Mouse (Mus musculus) midbrain, embryonic 13.5 days (tissue): ENCODE data around the gene Coq2. TPM values are rescaled to one million over a fixed set of nuclear protein-coding genes. Genes with fewer than 3 reads are reported as not detected.

Experiments used
- ATAC-seq: fragments of 200-750 bp; cut with Nextera tagmentation; 2 replicates; pipeline ENCODE4 v1.8.0; 2017; ENCODE audit warnings: mild to moderate bottlenecking, moderate TSS enrichment, moderate library complexity
- H3K27ac ChIP-seq: fragments of 300-500 bp; sonication (generic); 2 replicates; pipeline ENCODE4 v1.5.1; 2015; ENCODE audit warnings: inconsistent platforms, mild to moderate bottlenecking, moderate library complexity
- H3K27me3 ChIP-seq: fragments of 300-500 bp; sonication (generic); 2 replicates; pipeline ENCODE4 v1.6.1; 2015; ENCODE audit warnings: mild to moderate bottlenecking, inconsistent platforms
- H3K36me3 ChIP-seq: fragments of 300-500 bp; sonication (generic); 2 replicates; pipeline ENCODE4 v1.6.1; 2015; ENCODE audit warnings: mild to moderate bottlenecking, inconsistent platforms
- H3K4me1 ChIP-seq: fragments of 300-500 bp; sonication (generic); replicated peaks from 2 replicates; pipeline ENCODE4 v1.6.1; 2015; ENCODE audit warnings: inconsistent platforms
- H3K4me2 ChIP-seq: fragments of 300-500 bp; sonication (generic); replicated peaks from 2 replicates; pipeline ENCODE4 v1.6.1; 2015; ENCODE audit warnings: moderate library complexity, mild to moderate bottlenecking, inconsistent platforms
- H3K4me3 ChIP-seq: fragments of 300-500 bp; sonication (generic); replicated peaks from 2 replicates; pipeline ENCODE4 v1.5.1; 2015; ENCODE audit warnings: mild to moderate bottlenecking, inconsistent platforms
- H3K9ac ChIP-seq: fragments of 300-500 bp; sonication (generic); replicated peaks from 2 replicates; pipeline ENCODE4 v1.6.1; 2015; ENCODE audit warnings: mild to moderate bottlenecking, inconsistent platforms
- H3K9me3 ChIP-seq: fragments of 300-500 bp; sonication (generic); 2 replicates; pipeline ENCODE4 v1.6.1; 2016; ENCODE audit warnings: mild to moderate bottlenecking, inconsistent platforms
- WGBS: fragments of 180-500 bp; shearing (Covaris S2); methylation state at CpG from one replicate; pipeline ENCODE4 v1.1.7; 2015; 5-methylcytosine and 5-hydroxymethylcytosine counted together
- polyA plus RNA-seq: library from polyadenylated mRNA; unstranded; fragments of >200 nt; fragmentation: Nextera tagmentation; extraction: Ambion mirVana; gene quantifications from 2 replicates; pipeline ENCODE4 v1.2.1, GENCODE M21; 2015

Gene Coq2
- polyA plus RNA-seq, 1 experiment from 2014 or later = 47.9 TPM

DNA sequence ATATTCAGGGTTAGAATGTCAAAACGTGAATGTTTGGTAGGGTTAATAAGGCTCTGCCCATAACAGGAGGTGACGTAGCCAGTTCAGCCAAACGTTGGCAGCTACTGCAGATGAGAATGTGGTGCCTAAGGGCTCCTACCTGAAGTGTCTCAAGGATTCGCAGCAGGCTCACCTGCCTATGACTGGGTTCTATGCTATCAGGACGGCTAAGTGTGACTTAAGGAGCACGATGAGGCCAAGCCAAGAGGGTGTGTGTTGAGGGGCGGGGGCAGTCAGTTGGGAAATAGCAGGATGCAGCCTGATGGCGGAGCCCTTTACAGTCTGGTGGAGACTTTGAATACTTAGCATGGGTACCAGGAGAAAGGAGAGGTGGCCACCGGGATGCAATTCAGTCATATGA lies 22.6 kb downstream of the Coq2 start:
- H3K27ac ChIP-seq = no peak overlapping the region
- no peak overlapping the region for H3K9ac ChIP-seq
- no peaks in the 10 kb centered on the region for H3K27me3 ChIP-seq
- H3K9me3 ChIP-seq = no peaks in the 10 kb centered on the region
- H3K4me2 ChIP-seq = no peak overlapping the region
- WGBS = 90% methylated on average over 9 of the region's 9 CpGs
- no peak overlapping the region for H3K4me3 ChIP-seq
- ATAC-seq = no peak
- H3K4me1 ChIP-seq = no peaks in the 10 kb centered on the region
- peaks cover 32% of the 10 kb centered on the region for H3K36me3 ChIP-seq

DNA sequence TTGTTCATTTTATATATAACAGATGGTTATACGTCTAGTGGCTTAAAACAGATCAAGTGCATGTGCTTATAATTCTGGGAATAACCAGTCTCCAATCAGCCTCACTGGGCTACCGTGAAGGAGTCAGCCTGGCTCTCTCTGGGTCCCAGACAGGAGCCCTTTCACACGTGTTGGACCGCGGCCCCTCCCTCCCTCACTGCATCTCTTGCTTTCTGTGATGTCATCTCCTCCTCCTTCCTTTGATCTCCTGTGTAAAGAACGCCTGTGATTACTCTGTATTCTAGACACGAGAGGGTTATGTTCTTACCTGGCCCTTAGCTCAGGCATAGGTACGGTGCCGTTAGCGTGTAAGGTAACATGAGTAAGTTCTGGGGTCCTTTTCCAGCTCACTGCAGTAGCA lies 23.5 kb downstream of the Coq2 start:
- H3K4me3 ChIP-seq = no peak overlapping the region
- H3K27ac ChIP-seq = no peak overlapping the region
- H3K27me3 ChIP-seq = no peaks in the 10 kb centered on the region
- no peaks in the 10 kb centered on the region for H3K9me3 ChIP-seq
- WGBS = 83% methylated on average over 10 of the region's 10 CpGs
- ATAC-seq = no peak
- no peak overlapping the region for H3K4me2 ChIP-seq
- no peaks in the 10 kb centered on the region for H3K4me1 ChIP-seq
- H3K9ac ChIP-seq = no peak overlapping the region
- H3K36me3 ChIP-seq = peaks cover 25% of the 10 kb centered on the region

DNA sequence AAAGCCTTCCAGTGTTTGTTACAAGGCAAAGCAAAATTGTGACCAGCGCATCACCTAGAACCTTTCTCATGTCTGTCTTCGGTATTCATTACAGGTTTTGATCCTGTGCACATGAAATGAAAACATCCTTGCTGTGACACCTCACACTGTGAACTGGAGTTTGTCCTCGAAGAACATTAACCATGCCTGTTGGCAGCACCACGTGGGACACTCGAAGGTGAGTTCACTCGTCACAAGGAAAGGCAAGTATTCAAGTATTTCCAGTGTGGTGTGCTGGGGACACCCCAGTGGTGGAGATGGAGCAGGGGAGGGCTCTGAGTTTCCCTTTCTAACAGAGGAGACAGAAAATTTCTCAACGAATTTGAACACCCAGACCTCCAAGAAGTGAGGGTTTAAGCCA lies 24.0 kb downstream of the Coq2 start:
- Histone ChIP-seq H3K4me3 (no peak overlapping the region), H3K9ac (no peak overlapping the region), H3K4me2 (no peak overlapping the region), H3K27me3 (no peaks in the 10 kb centered on the region), H3K36me3 (peaks cover 21% of the 10 kb centered on the region), H3K4me1 (no peaks in the 10 kb centered on the region), H3K27ac (no peak overlapping the region), H3K9me3 (no peaks in the 10 kb centered on the region)
- no peak for ATAC-seq
- WGBS = 88% methylated on average over 7 of the region's 7 CpGs

DNA sequence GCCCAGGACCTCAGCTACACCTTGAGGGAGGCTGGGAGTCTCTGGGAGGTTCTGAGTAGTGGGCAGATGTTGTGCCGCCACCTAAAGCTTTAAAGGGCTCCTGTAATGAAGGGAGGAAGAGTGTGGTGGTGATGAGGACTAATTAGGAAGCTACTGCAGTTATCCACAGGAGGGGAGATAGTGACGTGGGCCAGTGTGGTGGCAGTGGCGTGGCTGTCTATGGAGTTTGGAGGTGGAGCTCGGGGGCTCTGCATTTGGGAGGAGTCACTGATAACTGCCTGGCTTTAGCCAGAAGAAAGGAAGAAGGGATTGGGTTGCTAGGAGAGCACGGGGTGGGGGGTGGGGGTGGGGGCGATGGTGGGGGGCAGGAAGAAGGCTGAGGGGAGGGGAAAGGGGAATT lies 26.4 kb downstream of the Coq2 start:
- WGBS = 35% methylated on average over 6 of the region's 6 CpGs
- ATAC-seq = no peak
- Histone ChIP-seq H3K27me3 (no peaks in the 10 kb centered on the region), H3K36me3 (0 out of 2 replicates have a peak, but pooled peaks cover under 1% of the 10 kb centered on the region), H3K9me3 (no peaks in the 10 kb centered on the region), H3K4me3 (no peak overlapping the region), H3K27ac (no peak overlapping the region), H3K4me1 (no peaks in the 10 kb centered on the region), H3K9ac (no peak overlapping the region), H3K4me2 (no peak overlapping the region)

DNA sequence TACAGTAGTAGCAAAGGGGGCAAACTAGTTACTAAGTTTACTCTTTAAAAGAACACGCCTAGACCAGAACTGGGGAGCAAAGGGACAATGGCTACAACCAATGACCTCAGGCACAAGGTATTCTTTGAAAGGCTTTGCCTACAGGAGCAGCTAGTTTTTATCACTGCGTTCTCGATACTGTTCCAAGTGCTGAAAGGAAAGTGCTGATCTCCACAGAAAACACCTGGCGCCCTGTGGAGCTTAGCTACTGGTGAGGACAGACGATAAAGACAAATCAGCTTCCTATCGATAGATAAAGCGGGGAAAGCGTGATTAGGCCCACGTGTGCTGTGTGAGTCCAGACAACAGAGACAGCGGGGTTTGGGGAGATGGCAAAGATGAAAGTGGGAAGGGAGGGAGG lies 26.9 kb downstream of the Coq2 start:
- ATAC-seq = no peak
- WGBS = 66% methylated on average over 10 of the region's 10 CpGs
- H3K36me3 ChIP-seq = no peaks in the 10 kb centered on the region
- H3K4me3 ChIP-seq = no peak overlapping the region
- no peak overlapping the region for H3K4me2 ChIP-seq
- H3K9ac ChIP-seq = no peak overlapping the region
- H3K9me3 ChIP-seq = no peaks in the 10 kb centered on the region
- no peaks in the 10 kb centered on the region for H3K4me1 ChIP-seq
- no peak overlapping the region for H3K27ac ChIP-seq
- no peaks in the 10 kb centered on the region for H3K27me3 ChIP-seq

DNA sequence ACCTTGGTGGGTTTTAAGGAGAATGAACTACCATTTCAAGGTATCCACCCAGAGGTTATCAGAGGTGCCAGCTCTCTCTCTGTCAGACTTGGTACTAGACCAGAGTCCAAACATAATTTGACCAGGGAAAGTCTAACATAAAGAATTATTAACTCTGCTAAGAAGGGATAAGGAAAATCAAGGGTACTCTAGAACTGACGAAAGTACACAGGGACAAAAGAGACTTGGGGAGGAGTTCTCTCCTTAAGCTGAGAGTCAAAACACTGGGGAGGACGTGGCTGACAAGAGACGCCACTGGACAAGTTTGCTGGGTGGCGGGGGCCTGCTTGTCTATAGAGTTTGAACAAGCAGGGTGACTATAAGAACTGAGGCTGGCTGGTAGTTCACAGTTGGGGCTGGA lies 28.4 kb downstream of the Coq2 start:
- H3K36me3 ChIP-seq = no peaks in the 10 kb centered on the region
- ATAC-seq = no peak
- H3K4me1 ChIP-seq = no peaks in the 10 kb centered on the region
- no peaks in the 10 kb centered on the region for H3K9me3 ChIP-seq
- H3K27ac ChIP-seq = no peak overlapping the region
- no peak overlapping the region for H3K4me2 ChIP-seq
- no peak overlapping the region for H3K4me3 ChIP-seq
- WGBS = 78% methylated on average over 4 of the region's 4 CpGs
- H3K27me3 ChIP-seq = no peaks in the 10 kb centered on the region
- no peak overlapping the region for H3K9ac ChIP-seq

DNA sequence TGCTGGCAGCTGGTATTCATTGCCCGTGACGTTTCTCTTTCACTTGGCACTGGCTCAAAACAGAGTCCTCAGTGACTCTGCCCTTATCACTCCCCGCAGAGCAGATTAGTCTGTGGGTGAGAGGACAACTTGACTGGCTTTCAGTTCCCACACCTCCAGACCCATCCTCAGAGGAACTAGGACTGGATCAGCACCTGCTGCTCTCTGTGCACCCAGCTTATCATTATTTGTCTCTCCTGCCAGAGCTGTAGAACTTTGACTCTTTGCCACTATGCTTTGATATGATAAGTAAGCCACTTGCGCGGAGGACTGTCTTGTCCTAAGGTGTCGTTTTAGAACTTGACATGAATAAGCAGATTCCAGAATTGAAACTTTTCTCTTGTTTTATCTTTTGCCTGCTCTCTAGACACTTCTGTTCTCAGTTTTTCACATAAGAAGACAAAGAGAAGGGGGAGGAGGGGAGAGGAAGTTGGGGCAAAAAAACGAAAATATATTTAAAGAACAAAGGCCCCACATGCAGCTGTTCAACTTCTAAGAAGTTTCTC lies 30.9 kb downstream of the Coq2 start:
- no peaks in the 10 kb centered on the region for H3K36me3 ChIP-seq
- ATAC-seq = no peak
- H3K9me3 ChIP-seq = no peaks in the 10 kb centered on the region
- no peak overlapping the region for H3K27ac ChIP-seq
- WGBS = 81% methylated on average over 7 of the region's 7 CpGs
- no peak overlapping the region for H3K4me3 ChIP-seq
- H3K9ac ChIP-seq = no peak overlapping the region
- no peaks in the 10 kb centered on the region for H3K4me1 ChIP-seq
- no peak overlapping the region for H3K4me2 ChIP-seq
- H3K27me3 ChIP-seq = no peaks in the 10 kb centered on the region

DNA sequence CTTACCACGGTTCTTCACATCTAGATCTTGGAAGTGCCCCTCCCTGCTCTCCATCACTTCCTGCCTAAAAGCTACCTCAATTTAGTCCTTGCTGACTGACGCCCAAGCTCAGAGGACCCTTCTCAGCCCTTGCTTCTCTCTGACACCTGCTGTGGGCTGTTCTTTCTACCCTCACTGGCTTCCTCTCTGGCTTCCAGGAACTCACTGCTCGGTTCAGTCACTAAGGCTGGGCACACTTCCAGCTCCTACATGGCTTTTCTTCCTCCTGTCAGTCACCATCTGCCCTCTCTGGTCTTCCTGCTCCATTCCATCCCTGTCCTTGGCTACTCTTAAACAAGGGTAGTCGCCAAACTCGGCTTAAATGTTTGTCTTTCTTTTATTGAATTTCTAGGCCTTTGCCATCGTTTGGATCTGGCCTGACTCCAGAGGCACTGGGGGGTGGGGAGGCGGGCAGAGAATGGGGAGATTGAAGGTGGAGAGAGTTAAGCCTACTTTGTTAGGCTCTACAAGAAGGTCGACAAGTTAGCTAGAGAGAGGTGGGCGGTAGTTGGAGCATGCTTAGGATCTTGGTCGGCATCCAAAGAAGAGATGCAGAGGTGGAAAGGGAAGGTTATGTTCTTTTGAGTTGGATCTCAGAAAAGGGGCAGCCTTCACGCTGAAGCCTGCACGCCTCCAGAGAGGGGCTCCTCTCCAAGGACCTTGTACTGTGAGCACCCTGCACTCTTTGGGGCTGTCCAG lies 31.5 kb downstream of the Coq2 start:
- 80% methylated on average over 12 of the region's 12 CpGs for WGBS

DNA sequence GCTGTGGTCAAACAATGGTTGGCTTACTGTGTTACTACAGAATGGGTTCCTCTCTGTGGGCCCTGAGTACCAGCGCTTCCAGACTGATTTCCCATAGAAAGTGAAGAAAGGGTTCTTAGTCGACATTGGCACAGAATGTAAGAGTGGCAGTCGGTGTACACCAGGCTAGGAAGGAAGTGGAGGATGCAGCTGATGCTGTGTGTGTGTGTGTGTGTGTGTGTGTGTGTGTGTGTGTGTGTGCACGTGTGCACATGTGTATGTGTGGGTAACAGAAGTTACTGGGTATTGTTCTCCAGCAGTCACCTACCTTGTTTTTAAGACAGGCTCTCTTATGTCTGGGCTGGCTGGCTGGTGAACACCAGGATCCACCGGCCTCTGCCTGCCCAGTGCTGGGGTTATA lies 32.6 kb downstream of the Coq2 start:
- WGBS = 92% methylated on average over 5 of the region's 5 CpGs
- ATAC-seq = no peak
- H3K9me3 ChIP-seq = no peaks in the 10 kb centered on the region
- H3K27ac ChIP-seq = no peak overlapping the region
- no peak overlapping the region for H3K9ac ChIP-seq
- H3K4me3 ChIP-seq = no peak overlapping the region
- no peaks in the 10 kb centered on the region for H3K36me3 ChIP-seq
- no peak overlapping the region for H3K4me2 ChIP-seq
- H3K4me1 ChIP-seq = no peaks in the 10 kb centered on the region
- no peaks in the 10 kb centered on the region for H3K27me3 ChIP-seq

More for the DNA sequence above, 31.5 kb downstream of the Coq2 start:
- no peaks in the 10 kb centered on the region for H3K27me3 ChIP-seq
- H3K9ac ChIP-seq = no peak overlapping the region
- no peaks in the 10 kb centered on the region for H3K36me3 ChIP-seq
- H3K27ac ChIP-seq = no peak overlapping the region
- no peak overlapping the region for H3K4me2 ChIP-seq
- ATAC-seq = no peak
- no peaks in the 10 kb centered on the region for H3K9me3 ChIP-seq
- no peaks in the 10 kb centered on the region for H3K4me1 ChIP-seq
- no peak overlapping the region for H3K4me3 ChIP-seq

DNA sequence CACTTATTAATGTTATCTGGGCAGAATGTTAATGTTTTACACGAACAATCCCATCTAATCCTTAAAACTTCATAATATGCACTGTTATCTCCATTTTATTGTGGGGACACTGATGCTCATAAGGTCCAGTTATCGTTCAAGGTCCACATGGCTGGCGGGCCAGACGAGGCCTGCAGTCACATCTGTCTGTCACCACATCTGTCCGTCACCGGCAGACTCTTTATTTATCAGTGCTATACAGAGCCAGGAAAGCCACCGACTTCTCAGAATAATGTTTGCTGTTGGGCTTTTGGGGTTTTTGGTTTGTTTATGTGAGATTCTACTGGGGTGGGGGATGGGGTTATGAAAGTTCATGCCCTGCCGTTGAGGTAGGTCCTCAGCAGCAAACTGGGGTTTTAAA lies 36.5 kb downstream of the Coq2 start:
- H3K9me3 ChIP-seq = no peaks in the 10 kb centered on the region
- H3K36me3 ChIP-seq = no peaks in the 10 kb centered on the region
- H3K4me1 ChIP-seq = no peaks in the 10 kb centered on the region
- no peak for ATAC-seq
- no peaks in the 10 kb centered on the region for H3K27me3 ChIP-seq
- no peak overlapping the region for H3K4me3 ChIP-seq
- no peak overlapping the region for H3K4me2 ChIP-seq
- H3K9ac ChIP-seq = no peak overlapping the region
- WGBS = 89% methylated on average over 8 of the region's 8 CpGs
- no peak overlapping the region for H3K27ac ChIP-seq

DNA sequence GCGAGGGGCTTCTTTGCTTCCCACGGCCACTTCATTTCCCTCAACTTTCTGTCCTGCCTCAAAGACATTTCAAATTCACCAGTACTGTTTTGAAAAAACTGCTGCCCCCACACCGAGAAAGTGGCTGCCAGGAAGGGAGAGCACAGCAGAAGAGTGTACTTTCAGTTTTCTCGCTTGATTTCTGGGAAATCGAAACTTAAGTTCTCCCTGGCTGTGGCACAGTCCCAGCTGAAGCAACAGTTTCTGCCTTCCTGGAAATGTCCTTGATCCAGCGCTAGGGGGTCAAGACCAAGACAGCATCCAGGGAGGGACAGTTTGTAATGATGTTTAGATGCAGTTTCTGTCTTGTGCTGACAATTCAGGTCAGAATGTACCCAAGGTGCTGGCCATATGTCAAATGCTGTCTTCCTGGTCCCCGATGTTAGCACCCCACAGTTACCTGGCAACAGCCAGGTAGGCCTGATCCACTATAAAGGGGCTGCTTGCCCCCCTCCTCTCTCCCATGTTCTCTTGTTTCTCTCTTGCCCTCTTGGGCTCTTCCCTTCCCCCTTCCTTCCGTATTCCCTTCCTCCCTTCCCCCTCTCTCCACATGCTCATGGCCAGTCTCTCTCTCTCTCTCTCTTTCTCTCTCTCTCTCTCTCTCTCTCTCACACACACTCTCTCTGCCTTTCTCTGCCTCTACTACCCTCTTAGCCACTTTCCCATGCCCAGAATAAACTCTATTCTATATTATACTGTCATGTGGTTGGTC lies 38.0 kb downstream of the Coq2 start:
- Histone ChIP-seq H3K27ac (no peak overlapping the region), H3K36me3 (no peaks in the 10 kb centered on the region), H3K9me3 (no peaks in the 10 kb centered on the region), H3K9ac (no peak overlapping the region), H3K4me1 (no peaks in the 10 kb centered on the region), H3K4me3 (no peak overlapping the region), H3K27me3 (no peaks in the 10 kb centered on the region), H3K4me2 (no peak overlapping the region)
- no peak for ATAC-seq
- WGBS = 74% methylated on average over 8 of the region's 8 CpGs

DNA sequence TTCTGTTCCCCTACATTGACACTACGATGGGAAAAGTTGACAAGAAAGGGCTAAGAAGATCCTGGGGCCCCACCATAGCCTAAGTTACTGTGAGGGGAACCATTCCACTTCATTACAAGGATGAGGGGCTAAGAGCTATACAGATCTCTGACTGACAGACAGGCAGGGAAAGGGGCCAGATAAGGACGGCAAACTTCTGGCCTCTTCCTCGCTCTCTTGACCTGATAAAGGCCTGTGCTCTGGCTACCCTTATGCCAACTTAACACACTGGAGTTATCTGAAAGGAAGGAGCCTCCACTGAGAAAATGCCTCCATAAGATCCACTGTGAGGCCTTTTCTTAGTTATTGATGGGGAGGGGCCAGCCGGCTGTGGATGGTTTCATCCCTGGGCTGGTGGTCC lies 39.0 kb downstream of the Coq2 start:
- Histone ChIP-seq H3K9ac (no peak overlapping the region), H3K9me3 (no peaks in the 10 kb centered on the region), H3K36me3 (no peaks in the 10 kb centered on the region), H3K4me2 (no peak overlapping the region), H3K27me3 (no peaks in the 10 kb centered on the region), H3K27ac (no peak overlapping the region), H3K4me1 (no peaks in the 10 kb centered on the region), H3K4me3 (no peak overlapping the region)
- WGBS = 87% methylated on average over 4 of the region's 4 CpGs
- no peak for ATAC-seq
